Mouse (Mus musculus) hindbrain, embryonic 11.5 days (tissue): ENCODE measurements around the gene Lrrc29. TPM values are rescaled to one million over a fixed set of nuclear protein-coding genes. Genes with fewer than 3 reads are reported as not detected.

Experiments
- ATAC-seq: fragments of 200-750 bp; cut with Nextera tagmentation; 2 replicates; pipeline ENCODE4 v1.8.0; 2017; ENCODE audit warnings: mild to moderate bottlenecking, moderate TSS enrichment, moderate library complexity; ENCODE audit not compliant: low FRiP score
- DNase-seq: peaks from one replicate; pipeline ENCODE4 v3.0.0-alpha.2; 2015; ENCODE audit warnings: low spot score
- H3K27ac ChIP-seq: fragments of 300-500 bp; sonication (generic); 2 replicates; pipeline ENCODE4 v1.5.1; 2014; ENCODE audit warnings: mild to moderate bottlenecking, low read depth, low read length
- H3K27me3 ChIP-seq: fragments of 300-500 bp; sonication (generic); 2 replicates; pipeline ENCODE4 v1.6.1; 2014; ENCODE audit warnings: mild to moderate bottlenecking, low read length, moderate library complexity, mixed read lengths; ENCODE audit not compliant: control insufficient read depth, insufficient read depth
- H3K36me3 ChIP-seq: fragments of 300-500 bp; sonication (generic); 2 replicates; pipeline ENCODE4 v1.6.1; 2014; ENCODE audit warnings: mild to moderate bottlenecking, low read length, moderate library complexity, mixed read lengths; ENCODE audit not compliant: control insufficient read depth, insufficient read depth
- H3K4me1 ChIP-seq: fragments of 300-500 bp; sonication (generic); replicated peaks from 2 replicates; pipeline ENCODE4 v1.6.1; 2014; ENCODE audit warnings: low read length, mixed read lengths; ENCODE audit not compliant: control insufficient read depth, insufficient read depth
- H3K4me2 ChIP-seq: fragments of 300-500 bp; sonication (generic); replicated peaks from 2 replicates; pipeline ENCODE4 v1.6.1; 2014; ENCODE audit warnings: mild to moderate bottlenecking, low read depth, low read length
- H3K4me3 ChIP-seq: fragments of 300-500 bp; sonication (generic); 2 replicates; pipeline ENCODE4 v1.5.1; 2014; ENCODE audit warnings: low read depth, low read length
- H3K9ac ChIP-seq: fragments of 300-500 bp; sonication (generic); 2 replicates; pipeline ENCODE4 v1.6.1; 2014; ENCODE audit warnings: low read depth, low read length
- H3K9me3 ChIP-seq: fragments of 300-500 bp; sonication (generic); 2 replicates; pipeline ENCODE4 v1.6.1; 2016; ENCODE audit warnings: low read length; ENCODE audit not compliant: control insufficient read depth
- WGBS: fragments of 180-500 bp; shearing (Covaris S2); extraction: QIAGEN DNeasy Blood & Tissue Kit; methylation state at CpG from one replicate; pipeline ENCODE4 v1.1.7; 2014; 5-methylcytosine and 5-hydroxymethylcytosine counted together
- polyA plus RNA-seq: library from polyadenylated mRNA; unstranded; fragments of >200 nt; fragmentation: Nextera tagmentation; extraction: Ambion mirVana; gene quantifications from 2 replicates; pipeline ENCODE4 v1.2.1, GENCODE M21; 2014

Lrrc29 gene
- polyA plus RNA-seq, 1 experiment from 2014 or later: 1.2 TPM

- Histone ChIP-seq H3K9me3 (no peaks in the 10 kb centered on the region), H3K9ac (no peak overlapping the region), H3K4me1 (no peaks in the 10 kb centered on the region), H3K27ac (no peak overlapping the region), H3K4me3 (no peak overlapping the region), H3K36me3 (0 out of 2 replicates have a peak, but pooled peaks cover 5% of the 10 kb centered on the region), H3K27me3 (no peaks in the 10 kb centered on the region), H3K4me2 (no peak overlapping the region)
- ATAC-seq: no peak
- no peak for DNase-seq
- 86% methylated on average over 15 of the region's 15 CpGs for WGBS
Measured at GRCm38 (mm10) chr8:105309142-105309847, 16.8 kb downstream of the Lrrc29 start.

- Histone ChIP-seq H3K36me3 (0 out of 2 replicates have a peak, but pooled peaks cover 3% of the 10 kb centered on the region), H3K4me3 (no peak overlapping the region), H3K4me2 (no peak overlapping the region), H3K4me1 (no peaks in the 10 kb centered on the region), H3K27me3 (no peaks in the 10 kb centered on the region), H3K9me3 (no peaks in the 10 kb centered on the region), H3K9ac (no peak overlapping the region), H3K27ac (no peak overlapping the region)
- ATAC-seq: no peak
- 93% methylated on average over 10 of the region's 10 CpGs for WGBS
- no peak for DNase-seq
Measured at GRCm38 (mm10) chr8:105308428-105308827, 17.6 kb downstream of the Lrrc29 start.

DNA sequence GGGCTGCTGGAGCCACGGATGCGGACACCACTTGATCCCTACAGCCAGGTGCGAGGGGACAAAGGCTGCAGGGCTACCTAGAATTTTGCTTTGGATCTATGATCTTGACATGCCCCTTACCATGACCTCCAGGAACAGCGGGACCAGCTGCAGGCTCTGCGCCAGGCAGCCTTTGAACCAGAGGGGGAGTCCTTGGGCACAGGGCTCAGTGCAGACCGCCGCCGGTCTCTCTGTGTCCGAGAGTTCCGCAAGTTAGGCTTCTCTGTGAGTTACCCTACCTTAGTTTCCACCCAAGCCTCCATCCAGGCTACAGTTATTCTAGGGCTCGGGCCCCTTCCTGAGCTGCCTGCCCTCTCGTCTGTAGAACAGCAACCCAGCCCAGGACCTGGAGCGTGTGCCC is 18.4 kb downstream of the Lrrc29 start:
- H3K27me3 ChIP-seq: no peaks in the 10 kb centered on the region
- no peaks in the 10 kb centered on the region for H3K4me1 ChIP-seq
- H3K4me2 ChIP-seq: no peak overlapping the region
- H3K27ac ChIP-seq: no peak overlapping the region
- H3K9ac ChIP-seq: no peak overlapping the region
- ATAC-seq (no peak), DNase-seq (no peak)
- 95% methylated on average over 13 of the region's 13 CpGs for WGBS
- no peaks in the 10 kb centered on the region for H3K9me3 ChIP-seq
- H3K4me3 ChIP-seq: no peak overlapping the region
- H3K36me3 ChIP-seq: 0 out of 2 replicates have a peak, but pooled peaks cover 6% of the 10 kb centered on the region

DNA sequence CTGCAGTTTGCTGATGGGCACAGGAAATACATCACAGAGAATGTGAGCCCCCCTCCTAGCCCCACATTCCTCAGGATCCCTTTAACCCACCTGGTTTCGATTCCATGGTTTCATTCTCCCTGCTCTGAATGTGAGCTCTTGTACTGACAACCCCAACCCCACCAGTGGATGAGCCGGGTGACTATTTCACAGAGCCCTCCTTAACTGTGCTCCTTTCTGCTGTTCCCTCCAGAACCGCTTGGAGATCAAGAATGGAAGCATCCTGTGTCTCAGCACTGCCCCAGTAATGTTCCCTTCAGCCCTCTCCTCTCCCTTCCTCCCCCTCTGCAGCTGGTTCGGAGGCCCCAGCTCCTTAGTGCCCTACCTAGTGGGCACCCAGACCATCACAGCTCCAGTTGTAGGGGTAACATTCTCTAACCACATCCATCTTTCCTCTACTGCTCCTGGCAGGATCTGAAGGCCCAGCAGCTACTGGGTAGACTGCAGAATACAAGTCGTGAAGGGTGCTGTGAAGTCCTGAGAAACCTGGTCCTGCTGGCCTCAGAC is 19.9 kb downstream of the Lrrc29 start:
- H3K36me3 ChIP-seq: peaks cover 13% of the 10 kb centered on the region; the same call in 1 of the 2 replicates
- DNase-seq: no peak
- peak; percentile 22; the same call in 1 of the 2 replicates for ATAC-seq
- no peak overlapping the region for H3K4me3 ChIP-seq
- 50% methylated on average over 5 of the region's 5 CpGs for WGBS
- no peak overlapping the region for H3K4me2 ChIP-seq
- no peaks in the 10 kb centered on the region for H3K4me1 ChIP-seq
- no peaks in the 10 kb centered on the region for H3K27me3 ChIP-seq
- H3K9ac ChIP-seq: no peak overlapping the region
- no peaks in the 10 kb centered on the region for H3K9me3 ChIP-seq
- H3K27ac ChIP-seq: no peak overlapping the region

GRCm38 (mm10) chr8:105305211-105306145 is 20.6 kb downstream of the Lrrc29 start, which contains the start of gene Elmo3:
Gene Elmo3, plus strand, starts transcription at chr8:105305601.
- no peaks in the 10 kb centered on the region for H3K27me3 ChIP-seq
- no peaks in the 10 kb centered on the region for H3K9me3 ChIP-seq
- H3K9ac ChIP-seq: no peak within 1 kb of the TSS
- no peaks in the 10 kb centered on the region for H3K4me1 ChIP-seq
- WGBS: 11% methylated on average over 28 of the region's 30 CpGs
- H3K4me2 ChIP-seq: peak within 1 kb of the TSS; percentile 33
- 0 out of 2 replicates have a peak within 1 kb of the TSS, but pooled peaks have one; percentile 6 for H3K4me3 ChIP-seq
- peak; percentile 67 for ATAC-seq
- no peak within 1 kb of the TSS for H3K27ac ChIP-seq
- peaks cover 16% of the 10 kb centered on the region; the same call in 1 of the 2 replicates for H3K36me3 ChIP-seq
- DNase-seq: peak; percentile 53

DNA sequence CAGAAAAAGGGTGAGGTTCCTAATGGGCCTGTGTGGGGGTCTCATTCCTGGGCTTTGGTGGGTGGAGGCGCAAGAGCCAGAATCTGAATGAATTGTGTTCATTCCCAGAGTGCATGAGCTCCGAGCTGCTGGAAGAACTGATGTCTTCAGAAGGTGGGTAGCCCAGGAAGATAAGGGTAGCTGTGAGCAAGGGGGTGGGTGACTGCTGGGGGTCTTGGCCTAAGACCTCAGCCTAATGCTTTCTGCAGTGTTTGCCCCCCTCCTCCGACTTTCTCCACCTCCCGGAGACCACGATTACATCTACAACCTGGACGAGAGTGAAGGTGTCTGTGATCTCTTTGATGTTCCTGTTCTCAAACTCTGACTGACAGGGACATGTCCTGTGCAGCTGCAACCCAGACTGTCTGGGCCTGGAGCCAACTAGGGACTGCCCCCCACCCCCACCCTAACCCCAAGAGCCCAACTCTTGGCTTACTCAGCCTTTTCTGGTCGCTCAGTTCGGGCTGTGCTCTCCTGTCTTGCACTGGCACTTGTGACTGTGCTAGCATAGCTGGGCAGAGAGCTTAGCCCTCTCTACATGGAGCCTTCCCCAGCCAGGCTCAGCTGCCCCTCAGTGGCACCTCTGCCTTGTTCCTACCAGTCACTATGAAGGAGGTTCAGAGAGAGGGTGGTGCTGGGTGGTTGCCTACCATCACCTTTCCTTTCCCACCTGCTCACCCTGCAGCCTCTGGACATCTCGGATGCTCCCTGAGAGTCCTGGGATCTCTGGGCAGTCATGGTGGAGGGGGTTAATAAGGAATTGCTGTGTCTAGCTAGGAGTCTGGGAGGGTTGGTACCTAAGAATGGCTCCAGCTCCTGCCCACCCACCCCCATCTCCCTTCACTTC is 21.5 kb downstream of the Lrrc29 start:
- 89% methylated on average over 9 of the region's 9 CpGs for WGBS
- Histone ChIP-seq H3K9ac (no peak overlapping the region), H3K4me1 (0 out of 2 replicates have a peak, but pooled peaks cover 2% of the 10 kb centered on the region), H3K4me2 (no peak overlapping the region), H3K27ac (no peak overlapping the region), H3K4me3 (no peak overlapping the region), H3K9me3 (no peaks in the 10 kb centered on the region), H3K36me3 (peaks cover 19% of the 10 kb centered on the region), H3K27me3 (no peaks in the 10 kb centered on the region)
- no peak for DNase-seq
- no peak for ATAC-seq

GRCm38 (mm10) chr8:105303874-105304273 is 22.2 kb downstream of the Lrrc29 start:
- no peak for DNase-seq
- H3K36me3 ChIP-seq: peaks cover 19% of the 10 kb centered on the region
- WGBS: 84% methylated on average over 9 of the region's 9 CpGs

GRCm38 (mm10) chr8:105303396-105303795 is 22.7 kb downstream of the Lrrc29 start:
- H3K4me1 ChIP-seq: peaks cover 6% of the 10 kb centered on the region; the same call in 1 of the 2 replicates
- H3K4me2 ChIP-seq: no peak overlapping the region
- H3K27ac ChIP-seq: no peak overlapping the region
- H3K4me3 ChIP-seq: no peak overlapping the region
- H3K9ac ChIP-seq: no peak overlapping the region
- H3K27me3 ChIP-seq: no peaks in the 10 kb centered on the region
- WGBS: 88% methylated on average over 8 of the region's 8 CpGs
- no peaks in the 10 kb centered on the region for H3K9me3 ChIP-seq
- ATAC-seq (no peak), DNase-seq (no peak)
- H3K36me3 ChIP-seq: peaks cover 19% of the 10 kb centered on the region

More at GRCm38 (mm10) chr8:105303874-105304273, 22.2 kb downstream of the Lrrc29 start:
- Histone ChIP-seq H3K4me2 (no peak overlapping the region), H3K4me1 (peaks cover 2% of the 10 kb centered on the region; the same call in 1 of the 2 replicates), H3K9ac (no peak overlapping the region), H3K27ac (no peak overlapping the region), H3K27me3 (no peaks in the 10 kb centered on the region), H3K9me3 (no peaks in the 10 kb centered on the region), H3K4me3 (no peak overlapping the region)
- no peak for ATAC-seq
